Mouse (Mus musculus) limb, embryonic 14.5 days (tissue): ENCODE data around the gene Fbxl16. TPM values are rescaled to one million over a fixed set of nuclear protein-coding genes. Genes with fewer than 3 reads are reported as not detected.

ENCODE experiments used
- ATAC-seq: fragments of 200-750 bp; cut with Nextera tagmentation; 2 replicates; pipeline ENCODE4 v1.8.0; 2017; ENCODE audit warnings: low read depth, moderate number of reproducible peaks, moderate TSS enrichment; ENCODE audit not compliant: low FRiP score
- DNase-seq: peaks from one replicate; pipeline ENCODE4 v3.0.0-alpha.2; 2015; ENCODE audit warnings: low spot score
- H3K27ac ChIP-seq: fragments of 300-500 bp; sonication (generic); replicated peaks from 2 replicates; pipeline ENCODE4 v1.5.1; 2014; ENCODE audit warnings: low read depth, mild to moderate bottlenecking, low read length, moderate library complexity, mixed read lengths
- H3K27me3 ChIP-seq: fragments of 300-500 bp; sonication (generic); 2 replicates; pipeline ENCODE4 v1.6.1; 2014; ENCODE audit warnings: low read length, mixed read lengths; ENCODE audit not compliant: control insufficient read depth, insufficient read depth
- H3K36me3 ChIP-seq: fragments of 300-500 bp; sonication (generic); 2 replicates; pipeline ENCODE4 v1.6.1; 2014; ENCODE audit warnings: mild to moderate bottlenecking, low read length, moderate library complexity, mixed read lengths; ENCODE audit not compliant: control insufficient read depth, insufficient read depth
- H3K4me1 ChIP-seq: fragments of 300-500 bp; sonication (generic); 2 replicates; pipeline ENCODE4 v1.6.1; 2014; ENCODE audit warnings: antibody characterized with exemption, low read length, mixed read lengths; ENCODE audit not compliant: control insufficient read depth, insufficient read depth
- H3K4me2 ChIP-seq: fragments of 300-500 bp; sonication (generic); replicated peaks from 2 replicates; pipeline ENCODE4 v1.6.1; 2014; ENCODE audit warnings: low read depth, mild to moderate bottlenecking, low read length, moderate library complexity; ENCODE audit not compliant: severe bottlenecking
- H3K4me3 ChIP-seq: fragments of 300-500 bp; sonication (generic); replicated peaks from 2 replicates; pipeline ENCODE4 v1.5.1; 2014; ENCODE audit warnings: low read length
- H3K9ac ChIP-seq: fragments of 300-500 bp; sonication (generic); 2 replicates; pipeline ENCODE4 v1.6.1; 2014; ENCODE audit warnings: mild to moderate bottlenecking, low read depth, low read length, moderate library complexity; ENCODE audit not compliant: severe bottlenecking
- H3K9me3 ChIP-seq: fragments of 300-500 bp; sonication (generic); 2 replicates; pipeline ENCODE4 v1.6.1; 2016; ENCODE audit warnings: low read length; ENCODE audit not compliant: control insufficient read depth
- POLR2A ChIP-seq: fragments of 200-500 bp; IDR thresholded peaks from 2 replicates; pipeline ENCODE4 v1.8.0; 2012; ENCODE audit warnings: inconsistent platforms, mild to moderate bottlenecking, moderate library complexity, borderline replicate concordance; ENCODE audit not compliant: insufficient read depth, insufficient read length; ENCODE audit errors: extremely low read depth
- WGBS: fragments of 180-500 bp; shearing (Covaris S2); extraction: QIAGEN DNeasy Blood & Tissue Kit; methylation state at CpG from one replicate; pipeline ENCODE4 v1.1.7; 2014; 5-methylcytosine and 5-hydroxymethylcytosine counted together
- polyA plus RNA-seq, 2 experiments: library from polyadenylated mRNA; depleted of rRNA in 1 of 2; stranded (reverse) in 1 of 2; unstranded in 1 of 2; fragments of >200 nt; fragmentation: Nextera tagmentation in 1 of 2; extraction: Ambion mirVana in 1 of 2; gene quantifications; 2 replicates each; pipeline versions ENCODE4 v1.2.1 to v1.2.3; 2012 to 2014

Gene Fbxl16
- polyA plus RNA-seq, 2 experiments = 2.0 to 6.5 TPM

DNA sequence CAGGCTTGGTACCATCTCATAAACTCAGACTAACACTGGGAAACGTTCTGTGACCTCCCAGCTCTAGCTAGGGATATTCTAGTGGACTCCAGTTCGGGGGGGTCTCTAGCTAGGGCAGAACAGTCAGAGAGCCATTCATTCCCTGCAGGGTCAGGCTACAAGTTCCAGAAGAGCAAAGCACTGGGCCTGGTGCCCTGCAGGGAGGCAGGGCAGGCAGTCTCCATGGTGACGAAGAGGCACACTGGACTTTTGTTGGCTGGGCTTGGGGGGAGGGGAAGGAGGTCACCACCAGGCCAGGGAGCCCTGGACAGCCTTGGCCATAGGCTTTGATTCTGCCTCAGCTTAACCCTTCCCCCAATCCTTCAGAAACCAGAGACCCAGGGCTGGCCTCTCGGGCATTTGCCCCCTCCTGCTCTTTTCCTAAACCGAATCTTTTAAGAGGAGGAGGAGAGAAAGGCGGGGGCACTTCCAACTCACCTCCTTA lies 13.2 kb upstream of the Fbxl16 start, which contains the start of gene AC134908.4:
TSS of gene AC134908.4 (minus strand) at position 51 of the 484 bp plus-strand sequence.
- peak within 1 kb of the TSS; percentile 97 for H3K4me2 ChIP-seq
- 12% methylated on average over 6 of the region's 6 CpGs for WGBS
- ATAC-seq (no peak), DNase-seq (peak; percentile 32)
- H3K9ac ChIP-seq = peak within 1 kb of the TSS; percentile 70
- no peaks in the 10 kb centered on the region for H3K9me3 ChIP-seq
- no peak within 1 kb of the TSS for H3K27ac ChIP-seq
- H3K27me3 ChIP-seq = no peaks in the 10 kb centered on the region
- H3K4me1 ChIP-seq = peaks cover 27% of the 10 kb centered on the region
- H3K4me3 ChIP-seq = peak within 1 kb of the TSS; percentile 81
- no peak for TF ChIP-seq POLR2A
- no peaks in the 10 kb centered on the region for H3K36me3 ChIP-seq

DNA sequence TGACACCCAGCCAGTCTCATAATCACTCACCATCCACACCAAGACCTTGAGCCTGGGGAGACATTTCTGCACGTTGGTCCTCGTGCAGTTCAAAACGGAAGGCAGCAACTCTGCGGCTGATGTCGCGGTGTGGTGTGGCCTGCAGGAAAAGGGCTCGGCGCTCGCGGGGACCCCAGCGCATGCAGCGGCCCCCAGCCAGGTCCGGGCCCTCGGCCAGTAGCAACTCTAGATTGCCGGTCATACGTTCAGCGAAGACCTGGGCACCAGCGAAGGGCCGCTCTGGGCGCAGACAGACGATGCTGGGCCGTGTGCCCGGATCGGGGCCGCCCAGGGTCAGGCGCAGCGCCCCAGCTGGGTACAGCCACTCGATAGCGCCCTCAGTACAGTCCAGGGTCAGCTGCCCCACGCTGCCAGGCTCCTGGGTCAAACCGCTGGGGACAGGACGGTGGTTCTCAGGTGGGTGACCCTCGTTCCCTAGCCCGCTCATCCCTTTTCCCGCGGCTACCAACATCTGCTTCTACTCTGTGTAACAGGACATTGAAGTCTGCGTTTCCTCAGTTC lies 12.6 kb upstream of the Fbxl16 start:
- ATAC-seq = no peak
- Histone ChIP-seq H3K27ac (no peak overlapping the region), H3K4me1 (peaks cover 23% of the 10 kb centered on the region), H3K4me3 (peak overlapping the region; percentile 81), H3K9me3 (no peaks in the 10 kb centered on the region), H3K36me3 (no peaks in the 10 kb centered on the region), H3K27me3 (no peaks in the 10 kb centered on the region), H3K4me2 (peak overlapping the region; percentile 97), H3K9ac (peak overlapping the region; percentile 70)
- under 1% methylated on average over 29 of the region's 37 CpGs for WGBS
- no peak for TF ChIP-seq POLR2A
- no peak for DNase-seq

DNA sequence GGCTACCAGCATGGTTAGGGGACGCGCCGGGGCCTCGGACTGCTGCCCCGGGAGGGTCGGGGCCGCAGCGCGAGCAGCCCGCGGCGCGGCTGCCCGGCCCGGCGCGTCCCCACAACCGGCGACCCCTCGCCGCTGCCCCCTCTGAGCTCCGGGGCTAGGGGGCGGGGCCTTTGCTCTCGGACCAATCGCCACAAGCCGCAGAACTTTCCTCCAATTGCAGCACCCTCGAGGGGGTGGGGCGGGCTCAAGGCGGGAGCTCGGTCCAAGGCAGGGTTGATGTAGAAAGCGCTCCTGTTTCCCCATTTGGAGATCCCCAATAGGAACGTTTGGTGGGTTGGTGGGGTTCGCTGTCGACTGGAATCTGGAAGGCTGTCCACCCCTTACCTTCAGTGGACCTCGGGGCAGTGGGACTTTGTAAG lies 11.9 kb upstream of the Fbxl16 start, which contains the start of gene Metrn:
TSS of gene Metrn (minus strand) at position 186 of the 419 bp plus-strand sequence.
- Histone ChIP-seq H3K9ac (peak within 1 kb of the TSS; percentile 70), H3K4me3 (peak within 1 kb of the TSS; percentile 81), H3K9me3 (no peaks in the 10 kb centered on the region), H3K36me3 (no peaks in the 10 kb centered on the region), H3K4me2 (peak within 1 kb of the TSS; percentile 97), H3K27ac (0 out of 2 replicates have a peak within 1 kb of the TSS, but pooled peaks have one; percentile 4), H3K4me1 (peaks cover 21% of the 10 kb centered on the region), H3K27me3 (no peaks in the 10 kb centered on the region)
- TF ChIP-seq POLR2A = 0 out of 2 replicates have a peak, but pooled peaks have one; percentile 29
- peak; percentile 82 for DNase-seq
- under 1% methylated on average over 29 of the region's 35 CpGs for WGBS
- peak; percentile 92 for ATAC-seq

DNA sequence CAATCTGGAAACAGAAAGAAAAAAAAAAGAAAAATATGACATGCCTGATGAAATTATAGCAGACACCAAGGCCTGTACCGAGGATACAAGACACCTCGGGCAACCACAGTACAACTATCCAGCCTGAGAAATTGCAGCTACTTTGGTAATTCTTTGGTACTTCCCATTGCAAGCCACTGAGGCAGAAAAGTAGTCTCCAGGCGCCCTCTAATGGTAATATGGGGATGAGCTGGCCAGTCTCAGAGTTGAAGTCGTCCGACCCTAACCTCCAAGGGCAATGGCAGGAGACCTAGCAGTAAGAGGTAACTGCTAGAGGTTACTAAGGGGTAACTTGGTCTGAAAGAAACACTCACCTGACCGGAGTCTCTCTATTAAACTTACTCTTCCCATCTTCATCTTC lies 7.9 kb upstream of the Fbxl16 start:
- WGBS = 5% methylated on average over 6 of the region's 6 CpGs

DNA sequence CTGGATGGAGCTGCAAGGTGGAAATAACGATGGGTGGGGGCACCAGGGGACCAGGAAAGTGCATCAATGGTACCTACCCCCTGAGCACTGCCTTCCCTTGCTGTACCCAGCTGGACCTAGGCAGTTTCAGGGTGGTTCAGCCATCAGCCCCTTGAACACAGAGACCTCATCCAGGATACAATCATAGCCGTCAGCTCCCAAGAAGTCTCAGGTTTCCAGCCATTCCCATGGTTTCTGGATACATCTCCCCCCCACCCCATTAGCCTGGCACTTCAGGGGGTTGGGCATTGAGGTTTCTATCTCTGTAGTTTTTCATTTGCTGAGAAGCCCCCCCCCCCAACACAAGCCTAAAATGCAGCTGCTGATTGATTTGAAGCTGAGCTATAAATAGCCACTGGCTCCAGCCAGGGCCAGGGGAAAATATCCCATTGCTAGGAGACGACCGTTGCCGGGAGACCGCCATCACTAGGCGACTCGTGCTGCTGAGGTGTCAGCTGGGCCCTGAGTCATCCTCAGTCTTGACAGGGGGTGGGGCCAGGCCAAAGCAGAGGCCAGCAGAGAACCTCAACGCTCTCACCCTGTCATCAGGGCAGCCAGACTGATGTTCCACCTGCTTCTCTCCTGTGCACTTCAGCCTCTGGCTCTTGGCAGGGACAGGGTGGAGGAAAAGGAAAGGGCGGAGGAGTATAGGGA lies 5.9 kb upstream of the Fbxl16 start:
- DNase-seq (peak; percentile 30), ATAC-seq (peak; percentile 58; the same call in 1 of the 2 replicates)
- Histone ChIP-seq H3K9ac (no peak overlapping the region; the same call in 1 of the 2 replicates), H3K4me1 (no peaks in the 10 kb centered on the region), H3K36me3 (no peaks in the 10 kb centered on the region), H3K9me3 (no peaks in the 10 kb centered on the region), H3K4me2 (no peak overlapping the region), H3K4me3 (no peak overlapping the region), H3K27ac (no peak overlapping the region), H3K27me3 (peaks cover under 1% of the 10 kb centered on the region; the same call in 1 of the 2 replicates)
- no peak for TF ChIP-seq POLR2A
- 11% methylated on average over 10 of the region's 10 CpGs for WGBS

More for the DNA sequence above, 7.9 kb upstream of the Fbxl16 start:
- Histone ChIP-seq H3K36me3 (no peaks in the 10 kb centered on the region), H3K9me3 (no peaks in the 10 kb centered on the region), H3K4me1 (peaks cover 8% of the 10 kb centered on the region; the same call in 1 of the 2 replicates), H3K4me2 (no peak overlapping the region), H3K27me3 (no peaks in the 10 kb centered on the region), H3K9ac (no peak overlapping the region), H3K27ac (no peak overlapping the region), H3K4me3 (no peak overlapping the region)
- DNase-seq = peak; percentile 79
- ATAC-seq = no peak
- TF ChIP-seq POLR2A = no peak
